Mouse (Mus musculus): ENCODE results near the gene Ifitm6.
"Not testable (repeated sequence)": the region's sequence is repeated elsewhere in the genome, so short reads cannot be mapped to it uniquely, and the experiment has no call there.

Gene Ifitm6

GRCm38 (mm10) chr7:140975465-140975864 is 42.3 kb downstream of the Ifitm6 start:
- Histone ChIP-seq H3K4me3 (replicated peaks; ENCODE audit: low read length) (peak overlapping the region; percentile 8; the same call in 1 of the 2 replicates), H3K4me1 (replicated peaks; ENCODE audit: low read depth, low read length) (peaks cover 81% of the 10 kb centered on the region), H3K27me3 (ENCODE audit: insufficient read depth, low read length) (no peaks in the 10 kb centered on the region), H3K36me3 (ENCODE audit: insufficient read depth, low read length) (peaks cover 21% of the 10 kb centered on the region), H3K9me3 (ENCODE audit: low read length) (no peaks in the 10 kb centered on the region)
- no peak for TF ChIP-seq CTCF (conservative IDR thresholded peaks at IDR 0.05; ENCODE audit: low read length)
- no peak for TF ChIP-seq NANOG (IDR thresholded peaks at IDR 0.05; ENCODE audit: borderline replicate concordance, low read length)
- TF ChIP-seq POU5F1 (IDR thresholded peaks at IDR 0.05; ENCODE audit: borderline replicate concordance, low read length), result no peak

GRCm38 (mm10) chr7:140974940-140975339 is 42.8 kb downstream of the Ifitm6 start:
- no peaks in the 10 kb centered on the region for H3K27me3 ChIP-seq (ENCODE audit: insufficient read depth, low read length)
- H3K9me3 ChIP-seq (ENCODE audit: low read length), result no peaks in the 10 kb centered on the region
- peak overlapping the region; percentile 8 for H3K4me3 ChIP-seq (replicated peaks; ENCODE audit: low read length)
- peaks cover 83% of the 10 kb centered on the region for H3K4me1 ChIP-seq (replicated peaks; ENCODE audit: low read depth, low read length)
- H3K36me3 ChIP-seq (ENCODE audit: insufficient read depth, low read length), result peaks cover 24% of the 10 kb centered on the region
- TF ChIP-seq POU5F1 (IDR thresholded peaks at IDR 0.05; ENCODE audit: borderline replicate concordance, low read length) (no peak), NANOG (IDR thresholded peaks at IDR 0.05; ENCODE audit: borderline replicate concordance, low read length) (no peak), CTCF (conservative IDR thresholded peaks at IDR 0.05; ENCODE audit: low read length) (no peak)

- TF ChIP-seq CTCF (conservative IDR thresholded peaks at IDR 0.05; ENCODE audit: low read length) (no peak), NANOG (IDR thresholded peaks at IDR 0.05; ENCODE audit: borderline replicate concordance, low read length) (no peak), POU5F1 (IDR thresholded peaks at IDR 0.05; ENCODE audit: borderline replicate concordance, low read length) (no peak)
- H3K9me3 ChIP-seq (ENCODE audit: low read length), result no peaks in the 10 kb centered on the region
- peaks cover 94% of the 10 kb centered on the region for H3K4me1 ChIP-seq (replicated peaks; ENCODE audit: low read depth, low read length)
- peaks cover 32% of the 10 kb centered on the region for H3K36me3 ChIP-seq (ENCODE audit: insufficient read depth, low read length)
- H3K4me3 ChIP-seq (replicated peaks; ENCODE audit: low read length), result 0 out of 2 replicates have a peak overlapping the region, but pooled peaks have one; percentile 39
- no peaks in the 10 kb centered on the region for H3K27me3 ChIP-seq (ENCODE audit: insufficient read depth, low read length)
These were observed 44.1 kb downstream of the Ifitm6 start for GRCm38 (mm10) chr7:140973396-140974165.

- Histone ChIP-seq H3K27me3 (ENCODE audit: insufficient read depth, low read length) (no peaks in the 10 kb centered on the region), H3K4me1 (replicated peaks; ENCODE audit: low read depth, low read length) (peaks cover 88% of the 10 kb centered on the region), H3K36me3 (ENCODE audit: insufficient read depth, low read length) (peaks cover 32% of the 10 kb centered on the region), H3K9me3 (ENCODE audit: low read length) (no peaks in the 10 kb centered on the region), H3K4me3 (replicated peaks; ENCODE audit: low read length) (peak overlapping the region; percentile 79)
- TF ChIP-seq CTCF (conservative IDR thresholded peaks at IDR 0.05; ENCODE audit: low read length), result no peak
- no peak for TF ChIP-seq NANOG (IDR thresholded peaks at IDR 0.05; ENCODE audit: borderline replicate concordance, low read length)
- TF ChIP-seq POU5F1 (IDR thresholded peaks at IDR 0.05; ENCODE audit: borderline replicate concordance, low read length), result no peak
These were observed 46.1 kb downstream of the Ifitm6 start for GRCm38 (mm10) chr7:140971479-140972171.

GRCm38 (mm10) chr7:140970931-140971330 is 46.8 kb downstream of the Ifitm6 start:
- Histone ChIP-seq H3K4me1 (replicated peaks; ENCODE audit: low read depth, low read length) (peaks cover 88% of the 10 kb centered on the region), H3K36me3 (ENCODE audit: insufficient read depth, low read length) (peaks cover 32% of the 10 kb centered on the region), H3K27me3 (ENCODE audit: insufficient read depth, low read length) (no peaks in the 10 kb centered on the region), H3K9me3 (ENCODE audit: low read length) (no peaks in the 10 kb centered on the region), H3K4me3 (replicated peaks; ENCODE audit: low read length) (peak overlapping the region; percentile 79)
- no peak for TF ChIP-seq CTCF (conservative IDR thresholded peaks at IDR 0.05; ENCODE audit: low read length)
- no peak for TF ChIP-seq POU5F1 (IDR thresholded peaks at IDR 0.05; ENCODE audit: borderline replicate concordance, low read length)
- TF ChIP-seq NANOG (IDR thresholded peaks at IDR 0.05; ENCODE audit: borderline replicate concordance, low read length), result no peak

- Histone ChIP-seq H3K36me3 (ENCODE audit: insufficient read depth, low read length) (peaks cover 32% of the 10 kb centered on the region), H3K4me1 (replicated peaks; ENCODE audit: low read depth, low read length) (peaks cover 88% of the 10 kb centered on the region), H3K4me3 (replicated peaks; ENCODE audit: low read length) (peak overlapping the region; percentile 79)
- H3K27me3 ChIP-seq (ENCODE audit: insufficient read depth, low read length); H3K9me3 ChIP-seq (ENCODE audit: low read length): not testable (repeated sequence)
These were observed 49.0 kb downstream of the Ifitm6 start for GRCm38 (mm10) chr7:140968710-140969109.

DNA sequence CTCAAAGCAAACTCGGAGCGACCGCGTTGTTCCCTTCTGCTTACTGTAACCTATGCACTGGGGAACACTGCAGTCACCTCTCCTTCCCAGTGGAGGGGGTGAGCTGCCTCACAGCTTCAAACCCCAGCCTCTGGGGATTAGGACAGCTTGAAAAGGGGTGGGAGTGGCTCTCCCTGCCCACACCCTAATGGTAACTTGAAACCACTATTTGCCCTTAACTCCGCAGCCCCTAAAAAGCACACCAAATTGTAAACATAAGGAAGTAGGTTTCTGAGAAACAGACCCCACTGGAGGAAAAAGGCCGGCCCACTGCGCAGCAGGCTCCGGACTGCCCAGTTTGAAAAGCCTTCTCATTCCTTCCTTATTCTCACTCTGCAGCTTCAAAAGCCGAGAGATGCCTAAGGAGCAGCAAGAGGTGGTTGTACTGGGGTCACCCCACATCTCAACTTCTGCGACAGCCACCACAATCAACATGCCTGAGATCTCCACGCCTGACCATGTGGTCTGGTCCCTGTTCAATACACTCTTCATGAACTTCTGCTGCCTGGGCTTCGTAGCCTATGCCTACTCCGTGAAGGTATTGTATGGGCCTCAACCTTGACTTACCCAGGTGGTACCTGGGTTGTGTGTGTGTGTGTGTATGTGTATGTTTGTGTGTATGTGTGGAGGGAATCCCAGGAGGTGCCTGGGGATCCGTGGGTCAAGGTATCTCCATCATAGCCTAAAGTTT is 49.7 kb downstream of the Ifitm6 start:
- TF ChIP-seq NANOG (IDR thresholded peaks at IDR 0.05; ENCODE audit: borderline replicate concordance, low read length) (no peak), POU5F1 (IDR thresholded peaks at IDR 0.05; ENCODE audit: borderline replicate concordance, low read length) (no peak), CTCF (conservative IDR thresholded peaks at IDR 0.05; ENCODE audit: low read length) (no peak)
- H3K36me3 ChIP-seq (ENCODE audit: insufficient read depth, low read length), result peaks cover 32% of the 10 kb centered on the region
- peak overlapping the region; percentile 79 for H3K4me3 ChIP-seq (replicated peaks; ENCODE audit: low read length)
- H3K4me1 ChIP-seq (replicated peaks; ENCODE audit: low read depth, low read length), result peaks cover 87% of the 10 kb centered on the region
- H3K27me3 ChIP-seq (ENCODE audit: insufficient read depth, low read length), result no peaks in the 10 kb centered on the region
- no peaks in the 10 kb centered on the region for H3K9me3 ChIP-seq (ENCODE audit: low read length)

DNA sequence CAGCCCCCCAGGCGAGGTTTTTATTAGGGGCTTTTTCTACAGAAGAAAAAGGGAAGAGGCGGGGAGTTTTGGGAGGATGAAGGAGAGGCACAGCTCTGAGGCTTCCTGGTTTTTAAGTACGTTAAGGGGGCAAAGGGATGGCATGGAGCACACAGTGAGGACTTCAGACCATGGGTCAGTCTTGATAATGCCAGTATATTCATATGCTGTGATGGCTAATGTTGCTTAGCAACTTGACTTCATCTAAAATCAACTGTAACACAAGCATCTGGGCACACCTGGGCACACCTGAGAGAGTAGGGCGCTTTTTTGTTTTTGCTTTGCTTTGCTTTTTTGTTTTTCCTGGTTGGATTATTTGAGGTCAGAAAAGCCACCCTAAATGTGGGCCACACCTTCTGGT is 50.8 kb downstream of the Ifitm6 start, which contains the start of gene Ifitm1:
TSS of gene Ifitm1 (plus strand) at position 301 of the 400 bp plus-strand sequence.
- Histone ChIP-seq H3K36me3 (ENCODE audit: insufficient read depth, low read length) (peaks cover 31% of the 10 kb centered on the region), H3K4me3 (replicated peaks; ENCODE audit: low read length) (peak within 1 kb of the TSS; percentile 79), H3K9me3 (ENCODE audit: low read length) (no peaks in the 10 kb centered on the region), H3K27me3 (ENCODE audit: insufficient read depth, low read length) (no peaks in the 10 kb centered on the region), H3K4me1 (replicated peaks; ENCODE audit: low read depth, low read length) (peaks cover 87% of the 10 kb centered on the region)
- no peak for TF ChIP-seq NANOG (IDR thresholded peaks at IDR 0.05; ENCODE audit: borderline replicate concordance, low read length)
- no peak for TF ChIP-seq CTCF (conservative IDR thresholded peaks at IDR 0.05; ENCODE audit: low read length)
- TF ChIP-seq POU5F1 (IDR thresholded peaks at IDR 0.05; ENCODE audit: borderline replicate concordance, low read length), result no peak

All from E14TG2a.4 (cell line).